Mouse (Mus musculus): ENCODE measurements at regions not wholly inside any gene's neighbourhood (a gene's known extent, or its start where the extent isn't known, plus 50 kb on each side); places are given as distances from the start of the nearest gene placed in this dataset.
A peak's percentile ranks its signal among the peaks of the same experiment; 100 is the strongest.

- DNase-seq: no peak
- intact Hi-C loops (cut with DNase I): no loop called here
These were observed 134.8 kb upstream of the Gm5129 start for GRCm38 (mm10) chr5:29870537-29870936.

- intact Hi-C loops (cut with DNase I): no loop called here
- no peak for DNase-seq
These were observed 137.5 kb upstream of the Il6 start for GRCm38 (mm10) chr5:29875451-29875850.

GRCm38 (mm10) chr5:29887267-29887841 is 125.6 kb upstream of the Il6 start:
- DNase-seq: no peak
- intact Hi-C loops (cut with DNase I): no loop called here

- no peak for DNase-seq
- intact Hi-C loops (cut with DNase I): no loop called here
These were observed 120.6 kb upstream of the Il6 start for GRCm38 (mm10) chr5:29892344-29892743.

GRCm38 (mm10) chr5:29892861-29893260 is 120.1 kb upstream of the Il6 start:
- DNase-seq: no peak
- intact Hi-C loops (cut with DNase I): no loop called here

GRCm38 (mm10) chr5:29893829-29894228 is 119.1 kb upstream of the Il6 start:
- no peak for DNase-seq
- intact Hi-C loops (cut with DNase I): no loop called here

GRCm38 (mm10) chr5:29894606-29895595 is 118.0 kb upstream of the Il6 start:
- peak; percentile 17 to 22 for DNase-seq
- intact Hi-C loops (cut with DNase I): no loop called here

- intact Hi-C loops (cut with DNase I): no loop called here
- no peak for DNase-seq
These were observed 115.3 kb upstream of the Il6 start for GRCm38 (mm10) chr5:29897617-29898016.

GRCm38 (mm10) chr5:29901716-29902115 is 111.2 kb upstream of the Il6 start:
- no peak for DNase-seq
- intact Hi-C loops (cut with DNase I): no loop called here

- intact Hi-C loops (cut with DNase I): no loop called here
These were observed 92.6 kb upstream of the Il6 start for GRCm38 (mm10) chr5:29920295-29920694.

GRCm38 (mm10) chr5:29925527-29925926 is 87.4 kb upstream of the Il6 start:
- no peak for DNase-seq
- intact Hi-C loops (cut with DNase I): no loop called here

More at GRCm38 (mm10) chr5:29920295-29920694, 92.6 kb upstream of the Il6 start:
- no peak for DNase-seq

GRCm38 (mm10) chr5:29927594-29927993 is 85.3 kb upstream of the Il6 start:
- intact Hi-C loops (cut with DNase I): no loop called here
- no peak for DNase-seq

- intact Hi-C loops (cut with DNase I): no loop called here
- DNase-seq: no peak
These were observed 83.5 kb upstream of the Il6 start for GRCm38 (mm10) chr5:29929381-29929780.

- DNase-seq: no peak
- intact Hi-C loops (cut with DNase I): no loop called here
These were observed 65.7 kb upstream of the Il6 start for GRCm38 (mm10) chr5:29947225-29947624.

GRCm38 (mm10) chr5:29948161-29948560 is 64.8 kb upstream of the Il6 start:
- intact Hi-C loops (cut with DNase I): no loop called here
- no peak for DNase-seq

GRCm38 (mm10) chr5:29950456-29951170 is 62.3 kb upstream of the Il6 start:
- no peak for DNase-seq
- intact Hi-C loops (cut with DNase I): loop anchor here (10.0 kb wide), 1 partner anchor 126 kb away; no protein-coding TSS in a partner anchor

GRCm38 (mm10) chr5:29951381-29952350 is 61.2 kb upstream of the Il6 start:
- DNase-seq: no peak
- intact Hi-C loops (cut with DNase I): loop anchor here (10.0 kb wide), 1 partner anchor 127 kb away; no protein-coding TSS in a partner anchor

Data from gastrocnemius, postnatal 36 days (tissue).